Mouse (Mus musculus) heart, embryonic 16.5 days (tissue): ENCODE results near the gene Zfand2a. TPM values are rescaled to one million over a fixed set of nuclear protein-coding genes. Genes with fewer than 3 reads are reported as not detected.

Experiments
- ATAC-seq: fragments of 200-750 bp; cut with Nextera tagmentation; replicated peaks from 2 replicates; pipeline ENCODE4 v1.8.0; 2017; ENCODE audit warnings: moderate number of reproducible peaks; ENCODE audit not compliant: insufficient read depth, low FRiP score; ENCODE audit errors: extremely low read depth
- H3K27ac ChIP-seq: fragments of 300-500 bp; sonication (generic); 2 replicates; pipeline ENCODE4 v1.5.1; 2014; ENCODE audit warnings: mild to moderate bottlenecking, low read length, control low read depth, moderate library complexity
- H3K27me3 ChIP-seq: fragments of 300-500 bp; sonication (generic); 2 replicates; pipeline ENCODE4 v1.6.1; 2014; ENCODE audit warnings: low read length, mixed read lengths; ENCODE audit not compliant: control insufficient read depth, insufficient read depth
- H3K36me3 ChIP-seq: fragments of 300-500 bp; sonication (generic); 2 replicates; pipeline ENCODE4 v1.6.1; 2014; ENCODE audit not compliant: control insufficient read depth, insufficient read depth
- H3K4me1 ChIP-seq: fragments of 300-500 bp; sonication (generic); 2 replicates; pipeline ENCODE4 v1.6.1; 2014; ENCODE audit warnings: low read length, mixed read lengths; ENCODE audit not compliant: control insufficient read depth, insufficient read depth
- H3K4me2 ChIP-seq: fragments of 300-500 bp; sonication (generic); 2 replicates; pipeline ENCODE4 v1.6.1; 2014; ENCODE audit warnings: low read depth, mild to moderate bottlenecking, control low read depth, low read length
- H3K4me3 ChIP-seq: fragments of 300-500 bp; sonication (generic); 2 replicates; pipeline ENCODE4 v1.5.1; 2014; ENCODE audit warnings: mild to moderate bottlenecking, control low read depth, low read length
- H3K9ac ChIP-seq: fragments of 300-500 bp; sonication (generic); 2 replicates; pipeline ENCODE4 v1.6.1; 2014; ENCODE audit warnings: low read length, control low read depth
- H3K9me3 ChIP-seq: fragments of 300-500 bp; sonication (generic); replicated peaks from 2 replicates; pipeline ENCODE4 v1.6.1; 2016; ENCODE audit warnings: low read length; ENCODE audit not compliant: control insufficient read depth
- WGBS: fragments of 180-500 bp; shearing (Covaris S2); extraction: QIAGEN DNeasy Blood & Tissue Kit; methylation state at CpG from one replicate; pipeline ENCODE4 v1.1.7; 2014; 5-methylcytosine and 5-hydroxymethylcytosine counted together
- polyA plus RNA-seq: library from polyadenylated mRNA; unstranded; fragments of >200 nt; fragmentation: Nextera tagmentation; extraction: Ambion mirVana; gene quantifications from 2 replicates; pipeline ENCODE4 v1.2.1, GENCODE M21; 2015

The Zfand2a gene
- polyA plus RNA-seq, 1 experiment from 2014 or later = 10.0 TPM

DNA sequence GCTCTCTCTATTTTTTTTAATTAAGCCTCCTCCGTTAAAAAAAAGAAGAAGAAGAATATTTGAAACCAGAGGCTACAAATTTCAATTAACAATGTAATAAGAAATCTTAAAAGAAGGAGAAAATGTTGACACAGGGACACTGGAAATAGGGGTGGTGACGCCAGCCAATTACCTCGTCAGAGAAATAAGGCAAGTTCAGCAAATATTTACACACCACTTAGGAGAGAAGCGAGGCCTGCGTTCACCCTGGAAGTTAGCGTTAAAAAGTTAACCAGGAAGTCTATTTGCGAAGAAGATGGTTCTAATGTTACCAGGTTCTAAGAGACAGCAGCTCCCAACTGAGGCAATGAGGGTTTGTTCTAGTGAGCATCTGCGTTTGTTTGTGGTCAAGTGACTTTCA, 27.1 kb downstream of the Zfand2a start:
- H3K9me3 ChIP-seq = no peaks in the 10 kb centered on the region
- no peak for ATAC-seq
- no peak overlapping the region for H3K27ac ChIP-seq
- no peaks in the 10 kb centered on the region for H3K27me3 ChIP-seq
- no peak overlapping the region for H3K4me2 ChIP-seq
- 79% methylated on average over 8 of the region's 8 CpGs for WGBS
- H3K36me3 ChIP-seq = peaks cover 2% of the 10 kb centered on the region; the same call in 1 of the 2 replicates
- H3K4me1 ChIP-seq = peaks cover 10% of the 10 kb centered on the region
- no peak overlapping the region for H3K9ac ChIP-seq
- H3K4me3 ChIP-seq = no peak overlapping the region

DNA sequence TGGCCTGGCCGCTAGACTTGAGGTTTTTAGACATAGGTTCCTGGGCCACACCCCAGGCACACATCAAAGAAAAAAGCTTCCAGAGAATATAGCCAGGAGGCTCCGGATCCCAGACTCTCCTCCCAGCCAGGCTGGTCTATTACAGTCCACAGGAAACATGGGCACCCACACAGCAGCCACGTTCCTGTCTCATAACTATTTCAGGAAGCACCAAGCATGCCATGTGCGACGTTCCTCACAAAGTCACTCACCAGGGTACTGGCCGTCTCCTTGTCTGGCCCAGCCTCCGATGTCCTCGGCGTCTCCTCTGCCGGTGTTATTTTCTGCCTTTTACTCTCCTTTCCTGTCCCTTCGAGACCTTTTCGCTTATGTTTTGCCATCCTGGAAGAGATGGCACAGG, 29.2 kb downstream of the Zfand2a start:
- no peak overlapping the region for H3K4me2 ChIP-seq
- no peaks in the 10 kb centered on the region for H3K9me3 ChIP-seq
- peaks cover 2% of the 10 kb centered on the region; the same call in 1 of the 2 replicates for H3K36me3 ChIP-seq
- H3K27ac ChIP-seq = no peak overlapping the region
- H3K4me1 ChIP-seq = peaks cover 7% of the 10 kb centered on the region
- ATAC-seq = no peak
- no peaks in the 10 kb centered on the region for H3K27me3 ChIP-seq
- no peak overlapping the region for H3K4me3 ChIP-seq
- 84% methylated on average over 12 of the region's 12 CpGs for WGBS
- H3K9ac ChIP-seq = no peak overlapping the region

DNA sequence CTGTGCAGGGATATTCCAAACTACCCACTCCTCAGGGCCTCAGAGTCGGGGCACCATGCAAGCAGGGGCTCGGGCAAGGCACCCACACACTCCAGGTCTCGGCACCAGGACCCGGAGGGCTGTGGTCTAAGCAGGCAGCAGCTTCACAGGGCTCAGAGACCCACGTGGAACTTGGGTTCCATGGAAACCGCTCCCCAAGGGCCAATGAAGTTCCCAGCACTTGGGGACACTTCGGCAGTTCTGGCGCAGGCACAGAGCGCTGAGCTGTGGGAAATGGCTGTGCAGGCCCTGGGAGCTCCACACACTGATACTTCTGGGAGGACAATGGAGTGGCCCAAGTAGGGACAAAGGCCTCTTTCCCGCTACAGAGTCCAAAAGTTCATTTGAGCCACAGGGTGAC, 31.3 kb downstream of the Zfand2a start:
- H3K36me3 ChIP-seq = peaks cover 2% of the 10 kb centered on the region; the same call in 1 of the 2 replicates
- no peaks in the 10 kb centered on the region for H3K27me3 ChIP-seq
- no peak overlapping the region for H3K4me2 ChIP-seq
- peaks cover 8% of the 10 kb centered on the region for H3K4me1 ChIP-seq
- 87% methylated on average over 10 of the region's 10 CpGs for WGBS
- no peak for ATAC-seq
- H3K9ac ChIP-seq = no peak overlapping the region
- H3K4me3 ChIP-seq = no peak overlapping the region
- no peak overlapping the region for H3K27ac ChIP-seq
- H3K9me3 ChIP-seq = no peaks in the 10 kb centered on the region

DNA sequence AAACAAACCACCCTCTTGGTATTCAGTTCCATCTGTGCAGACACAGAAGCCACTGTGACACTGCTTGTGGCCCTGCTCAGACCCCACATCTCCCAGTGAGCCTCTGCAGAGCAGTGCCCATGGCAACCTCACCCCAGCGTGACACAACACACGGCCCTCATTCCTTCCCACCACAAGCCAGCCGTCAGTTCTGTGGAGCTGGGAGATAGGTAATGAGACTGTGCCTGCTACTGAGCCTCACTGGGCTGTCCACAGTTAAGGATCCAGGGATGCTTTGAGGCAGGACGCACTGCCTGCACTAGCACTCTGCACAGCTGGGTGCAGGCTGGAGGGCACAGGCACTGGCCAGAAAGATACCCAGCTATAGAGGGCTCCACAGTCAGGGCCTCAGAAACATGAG, 34.4 kb downstream of the Zfand2a start:
- Histone ChIP-seq H3K27ac (no peak overlapping the region), H3K9me3 (no peaks in the 10 kb centered on the region), H3K4me2 (no peak overlapping the region), H3K27me3 (no peaks in the 10 kb centered on the region), H3K36me3 (peaks cover 2% of the 10 kb centered on the region; the same call in 1 of the 2 replicates), H3K4me3 (no peak overlapping the region), H3K4me1 (peaks cover 8% of the 10 kb centered on the region), H3K9ac (no peak overlapping the region)
- WGBS = 33% methylated on average over 4 of the region's 4 CpGs
- no peak for ATAC-seq

DNA sequence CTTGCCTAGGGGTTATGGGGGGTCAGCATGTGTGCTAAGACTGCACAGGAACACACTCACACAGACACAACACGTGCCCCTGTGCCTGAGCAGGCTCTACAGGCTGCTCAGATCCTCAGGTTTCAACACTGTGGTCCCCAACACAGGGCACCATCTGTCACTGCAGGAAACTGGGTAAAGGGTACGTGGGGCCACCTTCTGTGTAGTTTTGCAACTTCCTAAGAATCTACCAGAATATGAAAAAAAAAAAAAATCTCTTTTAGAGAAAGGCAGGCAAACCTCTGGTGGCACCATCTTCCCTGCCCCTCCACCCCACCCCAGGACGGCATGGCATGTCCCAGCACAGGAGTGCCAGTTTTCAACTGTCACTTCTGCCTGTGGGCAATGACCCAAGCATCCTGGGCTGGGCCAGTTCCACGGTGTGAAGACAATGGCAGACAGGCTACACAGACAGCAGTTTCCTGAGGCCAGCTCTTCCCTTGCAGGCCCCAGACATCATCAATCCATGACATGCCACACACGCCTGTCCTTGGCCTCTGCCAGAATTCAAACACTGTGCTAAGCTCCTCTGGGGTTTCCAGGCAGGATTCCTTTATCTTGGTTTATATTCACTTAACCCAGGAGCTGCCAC, 35.1 kb downstream of the Zfand2a start:
- 35% methylated on average over 5 of the region's 5 CpGs for WGBS
- no peak overlapping the region; the same call in 1 of the 2 replicates for H3K27ac ChIP-seq
- ATAC-seq = peak; percentile 43

DNA sequence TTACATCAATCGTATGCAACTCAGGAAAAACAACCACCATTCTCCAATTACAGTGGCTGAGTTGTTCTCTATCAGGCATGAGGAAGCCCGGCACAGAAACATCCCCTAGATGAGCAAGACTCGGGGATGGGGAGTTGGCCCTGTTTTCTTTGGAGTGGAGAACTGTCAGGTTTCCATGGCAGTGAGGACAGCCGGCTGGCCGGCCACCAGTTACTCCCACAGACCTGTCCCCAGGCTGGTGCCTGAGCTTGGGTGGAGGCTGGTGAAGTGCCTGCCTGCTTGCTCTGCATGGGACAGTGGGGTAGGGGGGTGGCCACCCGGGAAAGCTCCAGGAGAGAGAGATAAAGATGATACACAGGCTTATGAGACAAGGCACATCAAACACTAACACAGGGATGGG, 36.3 kb downstream of the Zfand2a start:
- 55% methylated on average over 6 of the region's 6 CpGs for WGBS

More for the DNA sequence above, 35.1 kb downstream of the Zfand2a start:
- Histone ChIP-seq H3K4me2 (no peak overlapping the region), H3K9me3 (no peaks in the 10 kb centered on the region), H3K4me1 (peaks cover 8% of the 10 kb centered on the region), H3K4me3 (no peak overlapping the region), H3K9ac (no peak overlapping the region), H3K27me3 (no peaks in the 10 kb centered on the region), H3K36me3 (peaks cover 2% of the 10 kb centered on the region; the same call in 1 of the 2 replicates)

DNA sequence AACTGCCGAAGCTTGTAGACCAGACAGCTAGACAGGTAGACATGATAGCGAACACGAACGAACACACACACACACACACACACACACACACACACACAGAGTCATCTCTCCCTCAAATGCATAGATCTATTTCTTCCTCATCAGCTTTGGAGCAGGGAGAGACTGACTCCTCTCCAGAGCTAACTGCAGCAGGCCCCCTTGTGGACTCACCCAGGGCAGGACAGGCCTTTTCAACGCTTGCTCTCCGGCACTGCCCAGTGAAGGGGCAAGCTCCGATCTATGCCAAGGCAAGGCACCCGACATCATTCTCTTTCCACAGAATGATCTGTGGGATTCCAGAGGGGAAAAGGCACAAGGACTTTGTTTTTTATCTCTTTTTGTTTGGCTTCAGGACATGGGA, 39.1 kb downstream of the Zfand2a start:
- Histone ChIP-seq H3K4me1 (peaks cover 8% of the 10 kb centered on the region), H3K9ac (no peak overlapping the region), H3K27me3 (no peaks in the 10 kb centered on the region), H3K9me3 (no peaks in the 10 kb centered on the region), H3K4me2 (no peak overlapping the region), H3K36me3 (no peaks in the 10 kb centered on the region), H3K4me3 (no peak overlapping the region), H3K27ac (no peak overlapping the region)
- WGBS = 82% methylated on average over 8 of the region's 8 CpGs
- ATAC-seq = no peak

More for the DNA sequence above, 36.3 kb downstream of the Zfand2a start:
- no peak for ATAC-seq
- no peaks in the 10 kb centered on the region for H3K9me3 ChIP-seq
- no peaks in the 10 kb centered on the region for H3K27me3 ChIP-seq
- no peak overlapping the region for H3K4me2 ChIP-seq
- no peak overlapping the region for H3K27ac ChIP-seq
- H3K4me1 ChIP-seq = peaks cover 8% of the 10 kb centered on the region
- H3K36me3 ChIP-seq = no peaks in the 10 kb centered on the region
- H3K9ac ChIP-seq = no peak overlapping the region
- no peak overlapping the region for H3K4me3 ChIP-seq

DNA sequence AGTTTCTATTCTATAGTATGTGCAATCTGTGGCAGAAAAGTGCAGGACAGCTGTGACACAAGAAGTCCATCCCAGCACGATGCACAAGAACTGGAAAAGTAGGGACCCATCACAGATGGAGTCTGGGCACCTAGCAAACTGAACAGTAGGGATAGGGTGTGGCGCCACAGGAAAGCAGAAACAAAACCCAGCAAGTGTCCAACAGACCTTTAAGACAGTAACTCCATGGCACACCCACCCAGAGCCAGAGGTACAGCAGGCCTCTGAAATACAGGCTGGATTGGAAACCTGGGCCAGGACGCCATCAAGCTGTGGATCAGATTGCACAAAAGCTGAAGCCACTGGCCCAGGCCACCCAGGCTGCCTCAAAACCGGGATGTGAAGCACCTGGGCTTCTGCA, 41.4 kb downstream of the Zfand2a start:
- ATAC-seq = no peak
- no peak overlapping the region for H3K27ac ChIP-seq
- no peak overlapping the region for H3K4me3 ChIP-seq

DNA sequence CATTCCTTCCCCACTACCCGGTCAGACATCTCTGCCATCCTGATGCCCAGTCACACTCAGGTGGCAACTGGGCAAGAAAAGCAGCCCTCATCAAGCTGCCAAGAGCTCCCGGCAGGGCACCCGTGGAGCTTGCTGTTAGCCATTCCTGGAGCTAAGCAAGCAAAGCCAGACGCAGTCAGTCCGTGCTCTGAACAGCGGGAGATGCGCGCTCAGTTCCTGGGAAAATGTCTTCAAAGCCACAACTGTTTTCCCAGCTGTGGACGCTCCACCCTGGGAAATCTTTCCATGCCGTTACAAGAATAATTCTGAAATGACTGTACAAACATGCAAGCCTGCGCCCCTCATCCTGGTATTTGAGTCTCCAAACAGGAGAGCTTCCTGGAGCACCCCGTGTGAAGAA, 41.9 kb downstream of the Zfand2a start:
- Histone ChIP-seq H3K9me3 (no peaks in the 10 kb centered on the region), H3K27ac (no peak overlapping the region), H3K4me1 (no peaks in the 10 kb centered on the region), H3K4me3 (no peak overlapping the region), H3K9ac (no peak overlapping the region), H3K4me2 (no peak overlapping the region), H3K36me3 (no peaks in the 10 kb centered on the region), H3K27me3 (no peaks in the 10 kb centered on the region)
- no peak for ATAC-seq
- WGBS = 73% methylated on average over 12 of the region's 12 CpGs

More for the DNA sequence above, 41.4 kb downstream of the Zfand2a start:
- Histone ChIP-seq H3K9ac (no peak overlapping the region), H3K27me3 (no peaks in the 10 kb centered on the region), H3K4me1 (no peaks in the 10 kb centered on the region), H3K36me3 (no peaks in the 10 kb centered on the region), H3K4me2 (no peak overlapping the region), H3K9me3 (no peaks in the 10 kb centered on the region)
- 80% methylated on average over 4 of the region's 4 CpGs for WGBS
